Mouse (Mus musculus) layer of hippocampus, adult 9-11 months (tissue): Measurements from ENCODE around the gene Mtmr6.
A peak's percentile ranks its signal among the peaks of the same experiment; 100 is the strongest.

Experiments used
- DNase-seq: peaks from one replicate; pipeline ENCODE4 v3.0.0; 2022

Mtmr6 gene

GRCm38 (mm10) chr14:60264990-60265876 is at the start of gene Mtmr6:
Gene Mtmr6 (plus strand): TSS chr14:60265228.
- peak; percentile 97 for DNase-seq

GRCm38 (mm10) chr14:60216125-60216524 is 48.9 kb upstream of the Mtmr6 start:
- DNase-seq = no peak

GRCm38 (mm10) chr14:60217616-60218015 is 47.4 kb upstream of the Mtmr6 start:
- no peak for DNase-seq

GRCm38 (mm10) chr14:60219886-60220285 is 45.1 kb upstream of the Mtmr6 start:
- DNase-seq = peak; percentile 73

GRCm38 (mm10) chr14:60238551-60238950 is 26.5 kb upstream of the Mtmr6 start:
- no peak for DNase-seq

- DNase-seq = no peak
Observed at GRCm38 (mm10) chr14:60250366-60250765, 14.7 kb upstream of the Mtmr6 start.

GRCm38 (mm10) chr14:60250879-60251278 is 14.1 kb upstream of the Mtmr6 start:
- DNase-seq = peak; percentile 51

GRCm38 (mm10) chr14:60251281-60252003 is 13.6 kb upstream of the Mtmr6 start, which contains the start of the genes Nupl1 and Gm49336:
Gene Nupl1 (minus strand): TSS chr14:60251431.
Gene Gm49336 (minus strand): TSS chr14:60251507.
- DNase-seq = peak; percentile 99

GRCm38 (mm10) chr14:60252004-60253000 is 12.7 kb upstream of the Mtmr6 start:
- DNase-seq = peak; percentile 23

- DNase-seq = no peak
Observed at GRCm38 (mm10) chr14:60253466-60253865, 11.6 kb upstream of the Mtmr6 start.

GRCm38 (mm10) chr14:60254774-60255173 is 10.3 kb upstream of the Mtmr6 start:
- no peak for DNase-seq

- DNase-seq = no peak
Observed at GRCm38 (mm10) chr14:60256356-60256755, 8.7 kb upstream of the Mtmr6 start.

GRCm38 (mm10) chr14:60257101-60257500 is 7.9 kb upstream of the Mtmr6 start:
- DNase-seq = no peak

GRCm38 (mm10) chr14:60257851-60258250 is 7.2 kb upstream of the Mtmr6 start:
- DNase-seq = no peak

GRCm38 (mm10) chr14:60262316-60262715 is 2.7 kb upstream of the Mtmr6 start:
- DNase-seq = no peak

- no peak for DNase-seq
Observed at GRCm38 (mm10) chr14:60269333-60269732, 4.3 kb downstream of the Mtmr6 start.

GRCm38 (mm10) chr14:60273346-60273745 is 8.3 kb downstream of the Mtmr6 start:
- no peak for DNase-seq

GRCm38 (mm10) chr14:60275301-60276276 is 10.6 kb downstream of the Mtmr6 start:
- DNase-seq = no peak

GRCm38 (mm10) chr14:60286194-60286863 is 21.3 kb downstream of the Mtmr6 start:
- no peak for DNase-seq

- no peak for DNase-seq
Observed at GRCm38 (mm10) chr14:60290363-60290762, 25.3 kb downstream of the Mtmr6 start.

GRCm38 (mm10) chr14:60295531-60295930 is 30.5 kb downstream of the Mtmr6 start:
- no peak for DNase-seq
